Mouse (Mus musculus) left cerebral cortex, postnatal 10 days (tissue): ENCODE data around the gene Apmap. TPM values are rescaled to one million over a fixed set of nuclear protein-coding genes. Genes with fewer than 3 reads are reported as not detected.

ENCODE experiments used
- DNase-seq, 2 experiments: peaks; one replicate each; pipeline ENCODE4 v3.0.0; 2021 to 2022; ENCODE audit warnings: low spot score in 2 of 2, mixed read lengths in 1 of 2; ENCODE audit errors: extremely low spot score in 1 of 2
- intact Hi-C: fragments of 180-260 bp; cut with DNase I; formaldehyde crosslinking; loops from one replicate; pipeline ENCODE4 v1.15.1; 2025
- total RNA-seq, 2 experiments: library from RNA; stranded (reverse); gene quantifications; 2 replicates each; pipeline ENCODE4 v1.2.3; 2021

Apmap gene
- 10 to 100 TPM; 51.8 to 53.3 TPM for total RNA-seq

DNA sequence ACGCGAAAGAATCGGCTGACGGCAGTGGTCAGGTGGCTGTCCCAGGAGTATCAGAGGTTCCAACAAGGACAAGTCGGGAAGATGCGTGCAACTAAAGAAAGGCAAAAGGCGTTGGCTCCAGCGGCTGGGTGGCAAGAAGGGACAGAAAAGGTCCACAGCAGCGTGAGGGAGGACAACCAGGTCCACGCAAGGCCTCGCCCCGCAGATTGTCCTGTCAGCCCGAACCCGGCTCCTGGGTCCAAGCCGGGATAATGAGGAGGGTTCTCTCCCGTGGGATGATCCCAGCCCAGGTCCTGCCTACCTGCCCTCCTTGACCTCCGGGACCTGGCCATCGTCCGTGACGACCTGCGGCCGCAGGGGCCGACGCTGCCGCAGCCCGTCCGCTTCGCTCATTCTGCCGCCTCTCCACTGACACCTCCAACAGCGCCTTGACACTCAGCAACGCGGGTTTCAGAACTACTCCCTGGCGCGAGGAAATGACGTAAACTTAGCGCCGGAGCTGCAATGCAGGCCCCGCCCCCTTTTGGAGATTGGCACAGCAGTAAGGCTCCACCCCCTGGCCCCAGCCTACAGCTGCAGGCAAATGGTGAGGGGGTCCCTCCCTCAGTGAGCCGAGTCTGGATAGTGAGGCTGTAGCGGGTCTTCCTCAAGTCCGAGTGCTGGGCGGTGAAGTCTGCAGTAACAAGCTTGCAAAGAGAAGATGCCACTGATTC is at the start of gene Apmap:
Gene Apmap, minus strand, starts transcription at position 481 of the 713 bp plus-strand sequence.
- DNase-seq, result peak; percentile 97 to 98
- intact Hi-C loops, result loop anchor here (2.0 to 10.0 kb wide), 3 partner anchors 67 to 897 kb away; partner anchors contain the start of gene Entpd6

DNA sequence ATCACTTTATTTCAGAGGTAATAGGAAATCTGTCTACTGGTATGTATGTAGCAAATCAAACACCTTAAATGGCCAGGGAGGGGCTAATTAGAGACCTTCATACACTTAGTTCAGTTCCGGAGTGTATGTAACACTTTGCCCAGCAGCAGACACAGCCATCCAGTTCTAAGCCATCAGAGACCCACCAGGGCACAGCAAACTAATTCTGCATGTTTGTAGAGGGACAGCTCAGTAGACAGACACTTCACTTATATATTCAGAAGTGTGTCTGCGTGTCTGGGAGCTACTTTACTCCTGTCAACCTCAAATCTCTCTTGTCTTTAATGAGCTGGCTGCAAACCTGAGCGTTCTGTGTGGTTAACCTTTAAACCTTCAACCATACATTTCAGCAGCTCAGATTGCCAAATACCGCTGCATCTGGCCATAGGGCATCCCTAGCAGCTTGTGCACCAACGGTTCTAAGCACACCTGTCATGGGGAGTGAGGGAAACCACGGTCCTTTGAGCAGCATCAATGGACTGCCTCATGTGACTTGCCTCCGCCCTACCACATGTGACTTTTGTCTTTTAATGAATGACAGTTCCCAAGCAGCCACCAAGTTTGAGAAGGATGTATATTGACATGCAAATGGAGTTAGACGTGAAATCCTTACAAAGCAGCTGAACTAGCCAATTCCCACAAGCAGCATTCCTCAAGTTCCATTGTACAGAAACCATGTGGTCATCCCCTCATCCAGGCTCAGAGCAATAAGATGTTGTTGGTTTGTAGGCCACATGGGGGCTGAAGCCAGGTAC is 48.8 kb upstream of the Apmap start:
- no peak for DNase-seq
- intact Hi-C loops, result no loop called here

DNA sequence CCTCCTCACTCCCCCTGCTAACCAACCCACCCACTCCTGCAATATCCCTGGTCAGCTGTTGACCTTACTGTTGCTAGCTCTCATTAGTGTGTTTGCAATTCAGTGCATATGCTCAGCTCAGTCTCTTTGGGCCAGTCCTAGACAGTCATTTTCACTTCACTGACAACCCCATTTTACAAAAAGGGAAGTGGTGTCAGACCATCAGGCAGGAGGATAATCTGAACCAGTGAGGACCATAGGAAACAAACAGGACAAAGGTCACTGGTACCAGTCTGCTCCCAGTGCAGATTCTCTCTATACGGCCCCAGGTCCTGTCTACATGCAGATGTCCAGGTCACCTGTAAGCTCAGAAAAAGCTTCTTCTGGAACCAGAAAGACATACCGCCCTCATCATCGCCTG is 47.7 kb upstream of the Apmap start:
- intact Hi-C loops, result no loop called here
- no peak for DNase-seq

DNA sequence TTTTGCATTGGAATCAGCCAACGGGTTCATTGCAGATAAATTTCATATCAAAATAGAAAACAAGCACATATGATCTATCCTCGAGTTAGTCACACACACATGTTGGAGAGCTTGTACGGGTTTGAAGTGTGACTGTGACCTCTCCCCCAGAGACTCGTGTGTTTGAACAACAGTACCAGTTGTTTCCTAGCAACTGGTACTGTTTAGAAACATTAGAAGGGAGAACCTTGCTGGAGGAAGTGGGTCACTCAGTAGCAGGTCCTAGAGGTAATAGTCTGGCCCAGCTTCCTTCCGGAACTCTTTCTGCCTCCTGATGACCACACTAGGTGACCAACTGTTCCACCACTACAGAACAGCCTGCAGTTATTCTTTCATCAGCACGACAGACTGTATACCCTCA is 46.9 kb upstream of the Apmap start:
- DNase-seq, result no peak
- intact Hi-C loops, result no loop called here

DNA sequence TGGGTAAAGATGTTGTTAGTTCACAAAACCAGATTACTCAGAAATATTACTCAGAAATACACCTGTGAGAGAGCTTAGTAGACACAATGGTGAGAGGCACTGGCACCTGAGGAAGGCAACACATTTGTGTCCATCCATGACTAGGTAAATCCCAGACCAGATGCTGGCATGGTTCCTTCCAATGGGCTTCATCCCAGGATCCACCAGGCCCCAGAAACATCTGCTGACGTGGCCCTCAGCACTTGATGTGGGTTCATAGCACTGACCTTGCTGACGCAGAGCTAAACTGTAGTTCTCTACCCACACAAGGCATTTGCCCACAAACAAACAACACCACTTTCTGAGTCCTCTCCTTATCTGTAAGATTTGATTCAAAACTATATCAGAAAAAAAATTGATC is 46.4 kb upstream of the Apmap start:
- no peak for DNase-seq
- intact Hi-C loops, result no loop called here

DNA sequence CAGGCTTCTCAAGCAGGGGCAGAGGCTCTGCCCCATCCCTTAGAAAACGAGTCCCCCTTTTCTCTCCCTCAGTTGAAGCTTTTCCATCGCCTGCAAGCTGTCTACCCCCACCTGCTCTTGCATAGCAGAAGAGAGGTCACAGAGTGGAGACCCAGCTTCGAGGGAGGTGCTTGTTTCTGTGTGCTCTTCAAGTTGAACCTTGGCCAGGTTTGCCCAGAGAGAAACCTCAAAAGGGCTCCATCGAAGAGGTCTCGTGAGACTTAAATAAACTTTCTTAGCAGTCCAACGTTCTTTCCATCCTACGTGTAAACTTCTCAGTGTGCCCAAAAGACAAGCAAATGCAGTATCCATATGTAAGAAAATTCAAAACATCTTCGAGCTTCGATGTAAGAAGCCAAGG is 43.0 kb upstream of the Apmap start:
- DNase-seq, result no peak
- intact Hi-C loops, result no loop called here

DNA sequence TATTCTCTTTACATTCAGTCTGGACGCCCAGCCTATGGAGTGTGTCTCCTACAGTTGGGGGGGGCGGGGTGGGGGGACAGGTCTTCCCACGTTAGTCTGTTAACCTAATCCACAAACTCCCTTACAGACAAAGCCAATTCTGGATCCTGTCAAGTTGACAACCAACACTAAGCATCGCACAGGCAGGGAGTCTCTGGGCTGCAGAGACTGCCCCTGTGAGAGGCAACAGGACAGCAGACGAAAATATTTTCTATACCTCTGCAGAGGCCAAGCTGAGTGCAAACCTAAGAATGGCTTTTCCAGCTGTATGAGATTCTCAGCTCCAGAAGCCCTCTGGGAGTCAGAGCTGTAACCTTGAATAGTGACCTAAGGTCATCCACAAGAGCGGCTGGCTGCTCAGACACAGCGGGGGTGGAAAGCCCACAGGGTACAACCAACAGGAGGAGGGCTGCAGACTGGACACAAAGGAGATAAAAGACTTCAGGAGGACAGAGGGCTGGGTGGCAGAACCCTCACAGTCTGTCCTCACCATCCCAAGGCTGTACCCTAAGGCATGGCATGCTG is 42.2 kb upstream of the Apmap start:
- intact Hi-C loops, result no loop called here
- DNase-seq, result no peak

DNA sequence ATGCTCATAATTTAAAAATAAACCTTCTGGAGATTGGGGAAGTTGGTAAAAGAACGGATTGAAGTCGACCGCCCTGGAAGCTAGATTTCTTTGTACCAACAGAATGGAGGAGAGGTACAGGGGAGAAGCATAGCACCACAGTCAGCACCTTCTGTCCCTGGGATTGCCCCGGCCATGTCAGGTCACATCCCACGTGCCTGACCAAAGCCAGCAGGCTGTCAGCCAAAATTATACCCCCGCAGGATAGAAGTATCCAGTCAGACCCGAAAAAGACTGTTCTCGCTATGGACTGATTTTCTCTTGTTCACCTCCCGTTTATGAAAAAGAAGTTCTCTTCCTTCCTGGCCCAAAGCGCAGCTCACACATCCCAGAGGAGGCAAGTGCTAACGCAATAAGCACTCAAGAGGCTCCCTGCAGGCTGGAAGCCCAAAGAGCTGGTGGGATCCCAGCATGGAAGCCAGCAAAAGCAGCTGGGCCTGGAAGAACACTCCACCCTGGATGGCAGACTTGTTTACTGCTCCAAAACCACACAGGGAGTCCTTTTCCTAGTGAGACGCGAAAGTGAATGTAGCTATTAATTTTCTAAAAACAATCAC is 40.0 kb upstream of the Apmap start:
- intact Hi-C loops, result no loop called here
- no peak for DNase-seq

DNA sequence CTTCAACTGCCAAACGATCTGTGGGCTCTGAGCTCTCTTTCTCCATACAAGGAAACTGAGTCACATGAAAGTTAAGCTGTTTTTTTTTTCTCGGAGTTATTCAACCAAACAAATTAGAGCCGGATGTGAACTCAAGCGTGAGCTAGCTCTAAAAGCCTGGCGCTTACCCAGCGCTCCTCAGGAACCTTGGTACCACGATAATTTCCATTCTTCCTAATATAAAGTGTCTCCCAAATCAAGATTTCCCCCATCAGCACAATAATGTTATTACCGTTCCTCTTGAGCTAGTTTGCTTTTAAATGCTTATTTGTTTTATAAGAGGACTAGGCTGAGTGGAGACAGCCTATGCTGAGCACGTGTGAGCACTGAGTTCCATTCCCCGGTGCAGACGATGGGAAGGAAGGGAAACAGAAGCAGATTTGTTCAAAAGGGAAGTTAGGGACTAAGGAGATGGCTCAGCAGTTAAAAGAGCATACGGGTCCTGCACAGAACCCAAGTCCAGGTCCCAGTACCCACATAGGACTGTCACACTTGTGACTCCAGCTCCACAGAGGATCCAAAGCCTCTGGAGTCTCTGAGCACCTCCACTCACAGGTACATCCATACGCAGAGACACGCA is 39.4 kb upstream of the Apmap start:
- DNase-seq, result no peak
- intact Hi-C loops, result no loop called here

DNA sequence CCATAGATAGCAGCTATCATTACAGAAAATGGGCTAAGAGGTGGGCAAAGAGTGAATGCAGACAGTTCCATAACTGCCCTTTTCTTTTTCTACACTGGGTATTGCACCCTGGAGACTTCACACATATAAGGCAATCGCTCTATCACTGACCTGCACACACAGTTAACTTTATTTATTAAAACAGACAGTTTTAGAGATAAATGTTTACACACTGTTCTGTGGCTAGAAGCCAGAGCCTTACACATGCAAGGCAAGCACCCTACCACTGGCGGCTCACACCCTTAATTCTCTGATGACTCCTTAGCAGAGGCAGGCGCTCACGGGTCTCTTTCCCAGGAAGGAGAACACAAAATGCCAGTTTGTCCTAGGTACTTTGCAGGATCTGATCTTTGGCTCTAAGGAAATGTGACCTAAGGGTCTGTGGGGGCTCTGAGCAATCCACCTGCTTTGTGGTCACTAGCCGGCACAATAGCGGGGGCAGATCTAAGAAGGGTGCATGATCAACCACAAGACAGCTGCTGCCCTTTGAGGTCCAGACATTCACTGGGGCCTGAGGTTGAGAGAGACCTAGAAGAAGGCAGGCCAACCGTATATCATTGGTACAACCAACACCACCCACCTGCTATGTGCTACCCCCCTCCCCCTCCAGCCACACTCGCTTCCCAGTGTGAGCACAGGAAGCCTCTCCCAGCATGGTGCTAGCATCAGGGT is 38.2 kb upstream of the Apmap start:
- DNase-seq, result no peak
- intact Hi-C loops, result no loop called here

DNA sequence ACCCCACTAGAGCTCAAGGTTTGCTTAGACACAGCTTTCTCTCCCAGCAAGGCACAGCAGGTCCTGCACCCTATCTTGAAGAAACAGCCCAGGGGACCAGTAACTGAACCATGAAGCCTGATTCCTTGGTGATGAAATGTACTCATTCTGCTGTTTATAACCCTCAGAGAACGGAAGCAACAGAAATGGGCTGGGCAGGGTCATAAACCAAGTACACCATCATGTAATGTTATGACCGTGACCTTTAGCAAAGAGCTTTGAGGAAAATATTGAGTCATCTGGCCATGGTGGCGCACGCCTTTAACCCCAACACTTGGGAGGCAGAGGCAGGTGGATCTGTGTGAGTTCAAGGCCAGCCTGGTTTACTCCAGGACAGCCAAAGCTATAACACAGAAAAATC is 36.9 kb upstream of the Apmap start:
- intact Hi-C loops, result no loop called here
- DNase-seq, result no peak

DNA sequence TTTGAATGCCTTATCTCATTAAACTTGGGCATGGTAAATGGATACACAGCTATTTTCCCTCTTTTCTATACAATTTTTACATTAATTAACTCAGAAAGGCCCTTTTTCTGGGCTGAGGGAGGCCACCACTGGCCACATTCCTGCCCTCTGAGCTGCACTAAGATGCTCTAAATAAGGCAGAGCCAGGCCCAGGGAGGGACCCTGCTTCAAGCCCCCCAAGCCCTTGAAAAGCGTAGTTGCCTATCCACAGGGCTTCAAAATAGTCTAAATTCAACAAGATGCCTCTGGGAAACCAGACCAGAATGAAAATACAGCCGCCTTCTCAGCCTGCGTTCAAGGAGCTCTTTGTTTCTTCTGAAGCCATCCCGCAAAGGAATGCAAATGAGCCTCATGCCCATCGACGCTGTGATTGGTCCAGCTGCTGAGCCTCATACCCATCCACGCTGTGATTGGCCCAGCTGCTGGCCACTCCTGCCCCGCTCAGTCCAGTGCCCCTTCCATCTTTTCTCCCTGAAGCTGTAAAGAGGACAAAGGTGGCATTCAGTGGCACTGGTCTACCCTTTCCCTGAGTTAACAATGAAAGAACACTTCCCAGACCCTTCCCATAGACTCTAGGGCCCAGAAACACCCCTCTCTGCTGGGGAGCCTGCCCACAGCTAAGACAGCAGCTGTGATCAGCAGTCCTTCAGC is 35.5 kb upstream of the Apmap start:
- DNase-seq, result peak; percentile 70 to 82
- intact Hi-C loops, result no loop called here

DNA sequence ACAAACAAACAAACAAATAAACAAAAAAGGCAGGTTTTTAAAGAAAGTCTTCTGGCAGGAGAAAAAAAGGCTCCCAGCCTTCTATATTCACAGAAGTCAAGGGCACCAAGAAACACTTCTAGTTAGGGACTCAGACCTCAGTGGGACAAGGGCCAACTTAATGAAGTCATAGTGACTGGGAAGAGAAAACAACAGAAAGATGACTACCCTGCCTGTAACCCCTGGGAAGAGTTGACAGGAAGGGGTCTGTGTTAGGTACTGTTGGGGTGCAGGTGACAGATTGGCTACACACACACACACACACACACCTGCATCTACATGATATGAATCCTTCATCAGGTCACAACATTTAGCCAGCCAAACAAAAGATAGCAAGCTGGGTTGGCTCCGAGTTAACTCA is 34.8 kb upstream of the Apmap start:
- DNase-seq, result no peak
- intact Hi-C loops, result no loop called here

DNA sequence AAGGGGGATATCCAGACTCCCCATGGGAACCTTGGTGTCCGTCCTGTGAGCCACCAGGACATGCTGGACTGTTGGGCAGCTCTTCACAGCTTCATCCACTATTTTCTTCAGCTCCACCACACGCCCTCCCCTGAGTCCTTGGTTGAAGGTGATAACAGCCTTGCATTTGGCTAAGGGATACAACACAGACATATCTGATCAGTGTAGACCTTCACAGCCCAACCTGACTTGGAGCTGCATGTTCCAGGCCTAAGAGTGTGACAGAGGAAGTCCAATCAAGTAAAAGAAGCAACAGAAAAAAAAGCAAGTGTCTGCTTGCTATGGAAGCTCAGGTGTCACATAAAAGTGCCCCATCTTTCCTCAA is 30.0 kb upstream of the Apmap start:
- DNase-seq, result no peak
- intact Hi-C loops, result no loop called here

DNA sequence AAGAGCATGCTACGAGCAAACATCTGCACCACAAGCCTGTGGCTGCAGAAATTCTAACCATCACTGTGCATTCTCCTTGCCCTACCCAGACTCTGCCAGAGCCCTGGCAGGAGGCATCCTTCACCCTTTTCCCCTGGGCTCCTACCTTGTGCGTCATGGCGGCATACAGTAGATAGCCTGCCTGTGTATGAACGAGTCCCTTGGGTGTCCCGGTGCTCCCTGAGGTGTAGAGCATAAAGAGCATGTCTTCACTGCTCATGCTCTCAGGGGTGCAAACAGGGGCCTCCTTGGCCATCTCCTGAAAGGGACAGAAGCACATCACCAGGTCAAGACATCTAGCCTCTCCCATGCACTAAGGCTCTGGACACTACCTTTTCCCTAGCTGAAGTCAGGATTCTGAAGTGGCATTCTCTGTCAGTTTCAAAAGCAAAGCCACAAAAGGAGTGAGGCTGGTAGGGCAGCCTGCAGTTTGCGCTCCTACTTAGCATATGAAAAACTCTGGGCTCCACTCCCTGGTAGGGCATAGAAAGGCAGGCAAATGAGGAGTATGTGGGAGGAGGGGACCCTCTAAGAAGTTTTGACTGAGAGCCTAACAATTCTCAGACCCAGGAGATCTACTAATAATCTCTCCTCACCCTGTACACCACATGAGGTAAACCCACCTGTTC is 29.5 kb upstream of the Apmap start:
- no peak for DNase-seq
- intact Hi-C loops, result no loop called here

DNA sequence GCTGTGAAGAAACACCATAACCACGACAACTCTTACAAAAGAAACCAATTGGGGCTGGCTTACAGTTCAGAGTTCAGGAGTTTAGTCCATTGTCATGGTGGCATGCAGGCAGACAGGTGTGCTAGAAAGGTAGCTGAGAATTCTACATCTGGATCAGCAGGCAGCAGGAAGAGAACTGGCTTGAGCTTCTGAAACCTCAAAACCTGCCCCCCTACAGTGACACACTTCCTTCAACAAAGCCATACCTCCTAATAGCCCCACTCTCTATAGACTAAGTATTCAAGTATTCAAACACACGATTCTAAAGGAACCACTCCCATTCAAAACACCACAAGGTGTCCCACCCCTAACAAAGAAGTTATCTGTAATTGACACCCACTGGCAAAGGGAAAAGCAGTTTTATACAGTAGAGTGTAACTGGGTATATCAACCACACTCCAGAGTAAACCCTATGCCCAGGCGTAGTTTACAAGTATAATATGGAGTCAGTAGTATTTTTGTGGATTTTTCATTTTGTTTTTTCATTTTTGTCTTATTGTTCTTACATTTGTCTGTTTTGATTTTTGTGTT is 27.6 kb upstream of the Apmap start:
- DNase-seq, result no peak
- intact Hi-C loops, result no loop called here

DNA sequence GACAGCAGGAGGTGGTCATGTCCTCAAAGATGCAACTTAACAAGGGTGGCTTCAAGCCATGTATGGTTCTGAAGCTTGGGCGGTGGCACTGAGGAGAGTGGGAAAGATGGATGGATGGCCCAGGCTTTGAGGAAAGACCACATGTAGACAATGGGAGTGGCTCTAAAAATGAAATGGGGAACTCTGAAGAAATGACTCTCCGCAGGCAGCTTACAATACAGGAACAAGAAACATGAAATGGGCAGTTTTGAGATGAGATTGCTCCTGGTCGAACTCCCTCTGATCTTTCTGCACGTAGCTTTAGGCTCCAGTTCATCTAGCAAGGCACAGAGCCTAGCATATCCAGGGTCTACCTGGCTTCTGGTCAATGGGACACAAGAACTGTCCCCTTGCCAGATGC is 20.9 kb upstream of the Apmap start:
- intact Hi-C loops, result no loop called here
- no peak for DNase-seq
